Mouse (Mus musculus): ENCODE data around the gene Gp1bb. TPM values are rescaled to one million over a fixed set of nuclear protein-coding genes. Genes with fewer than 3 reads are reported as not detected.
A peak's percentile ranks its signal among the peaks of the same experiment; 100 is the strongest.

Gene Gp1bb
- total RNA-seq, 4 experiments from 2014 or later = 0.28 to 1.9 (median 0.36) TPM

DNA sequence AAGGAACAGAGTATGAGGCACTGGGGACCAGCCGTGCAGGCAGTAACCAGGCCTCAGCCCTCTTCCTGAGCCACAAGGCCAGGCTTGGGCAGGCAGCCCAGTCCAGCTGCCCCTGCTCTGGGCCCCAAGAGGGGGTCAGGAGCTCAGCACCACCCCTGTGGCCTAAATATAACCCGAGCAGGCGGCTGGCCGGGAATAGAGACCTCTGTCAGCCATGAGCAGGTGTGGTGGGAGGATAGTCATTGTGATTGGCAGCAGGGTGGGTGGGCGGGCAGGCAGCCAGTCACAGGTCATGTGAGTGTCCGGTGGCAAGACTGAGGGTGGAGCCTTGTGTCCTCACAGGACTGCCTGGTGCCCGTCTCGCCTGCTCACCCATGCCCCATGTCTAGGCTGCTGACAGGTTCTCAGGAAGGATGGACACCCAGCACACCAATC is 17.9 kb downstream of the Gp1bb start:
- DNase-seq (ENCODE audit: low spot score) = peak; percentile 54

DNA sequence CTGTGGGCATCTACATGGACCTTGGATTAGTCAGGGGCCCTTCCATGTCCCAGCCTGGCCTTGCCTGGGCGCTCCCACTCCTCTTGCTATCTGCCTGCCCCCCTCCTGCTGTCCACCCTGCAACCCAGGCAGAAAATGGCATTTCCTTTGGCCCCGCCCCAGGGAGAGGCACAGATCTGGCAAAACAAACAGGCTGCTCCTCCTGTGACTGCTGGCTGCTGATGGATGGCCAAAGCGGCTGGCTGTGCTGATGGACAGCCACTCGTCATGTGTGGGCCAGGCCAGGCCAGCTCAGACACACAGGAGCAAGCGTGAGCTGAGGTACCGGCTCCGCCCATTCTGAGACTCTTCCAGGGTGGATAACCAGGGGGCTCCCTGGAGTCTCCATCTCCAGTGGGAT is 20.8 kb downstream of the Gp1bb start:
- no peak for DNase-seq (ENCODE audit: low spot score)

DNA sequence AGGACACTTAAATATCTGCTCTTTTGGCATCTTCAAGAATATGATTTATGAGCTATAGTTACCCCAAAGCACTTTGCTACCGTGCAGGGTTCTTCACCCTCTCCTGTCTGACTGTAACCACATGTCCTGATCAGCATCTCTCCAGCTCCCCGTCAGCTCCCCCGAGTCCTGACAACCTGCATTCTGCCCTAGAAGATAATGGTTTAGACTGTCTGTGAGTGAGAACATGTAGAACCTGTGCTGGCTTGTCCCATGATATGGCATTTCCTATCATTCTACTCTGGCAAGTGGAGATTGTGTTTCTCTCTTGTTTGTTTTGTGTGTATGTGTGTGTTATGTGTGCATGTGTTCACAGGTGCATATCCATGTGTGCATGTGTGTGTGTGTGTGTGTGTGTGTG is 24.2 kb downstream of the Gp1bb start:
- no peak for DNase-seq (ENCODE audit: low spot score)

DNA sequence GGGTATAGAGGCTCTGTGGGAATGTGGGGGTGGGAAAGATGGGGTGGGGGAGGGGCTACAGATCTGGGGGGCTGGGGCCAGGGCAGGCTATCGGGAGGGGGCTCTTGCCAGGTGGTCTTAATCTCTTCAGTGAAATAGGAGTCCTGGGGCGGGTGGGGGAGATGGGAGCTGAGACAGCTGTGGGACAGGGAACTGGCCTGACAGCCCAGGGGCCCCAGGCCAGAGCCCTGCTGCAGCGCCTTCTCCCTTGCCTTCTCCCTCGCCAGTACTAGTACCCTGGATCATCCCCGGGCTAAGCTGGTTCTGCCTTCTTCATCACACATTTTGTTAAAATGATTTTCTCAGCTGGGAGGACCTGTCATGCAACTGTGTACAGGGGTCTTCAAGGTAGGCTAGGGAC is 25.9 kb downstream of the Gp1bb start:
- no peak for DNase-seq (ENCODE audit: low spot score)

DNA sequence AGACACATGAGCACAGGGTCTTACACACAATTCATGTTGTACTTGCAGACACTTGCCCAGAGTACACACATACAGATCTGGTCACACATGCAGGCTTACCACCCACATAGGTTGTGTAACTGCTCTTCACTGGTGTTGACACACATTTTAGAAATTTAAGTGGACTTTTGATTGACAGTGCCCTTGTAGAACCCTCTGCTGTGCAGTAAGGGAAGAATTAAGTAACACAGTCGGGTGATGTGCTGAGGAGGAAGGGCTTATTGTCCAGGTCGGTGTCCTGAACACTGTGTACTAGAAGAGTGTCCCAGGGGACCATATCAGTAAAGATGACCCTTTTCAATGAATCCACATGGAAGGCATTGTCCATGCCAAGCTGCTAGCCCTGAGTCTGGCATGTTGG is 28.3 kb downstream of the Gp1bb start:
- DNase-seq (ENCODE audit: low spot score) = no peak

DNA sequence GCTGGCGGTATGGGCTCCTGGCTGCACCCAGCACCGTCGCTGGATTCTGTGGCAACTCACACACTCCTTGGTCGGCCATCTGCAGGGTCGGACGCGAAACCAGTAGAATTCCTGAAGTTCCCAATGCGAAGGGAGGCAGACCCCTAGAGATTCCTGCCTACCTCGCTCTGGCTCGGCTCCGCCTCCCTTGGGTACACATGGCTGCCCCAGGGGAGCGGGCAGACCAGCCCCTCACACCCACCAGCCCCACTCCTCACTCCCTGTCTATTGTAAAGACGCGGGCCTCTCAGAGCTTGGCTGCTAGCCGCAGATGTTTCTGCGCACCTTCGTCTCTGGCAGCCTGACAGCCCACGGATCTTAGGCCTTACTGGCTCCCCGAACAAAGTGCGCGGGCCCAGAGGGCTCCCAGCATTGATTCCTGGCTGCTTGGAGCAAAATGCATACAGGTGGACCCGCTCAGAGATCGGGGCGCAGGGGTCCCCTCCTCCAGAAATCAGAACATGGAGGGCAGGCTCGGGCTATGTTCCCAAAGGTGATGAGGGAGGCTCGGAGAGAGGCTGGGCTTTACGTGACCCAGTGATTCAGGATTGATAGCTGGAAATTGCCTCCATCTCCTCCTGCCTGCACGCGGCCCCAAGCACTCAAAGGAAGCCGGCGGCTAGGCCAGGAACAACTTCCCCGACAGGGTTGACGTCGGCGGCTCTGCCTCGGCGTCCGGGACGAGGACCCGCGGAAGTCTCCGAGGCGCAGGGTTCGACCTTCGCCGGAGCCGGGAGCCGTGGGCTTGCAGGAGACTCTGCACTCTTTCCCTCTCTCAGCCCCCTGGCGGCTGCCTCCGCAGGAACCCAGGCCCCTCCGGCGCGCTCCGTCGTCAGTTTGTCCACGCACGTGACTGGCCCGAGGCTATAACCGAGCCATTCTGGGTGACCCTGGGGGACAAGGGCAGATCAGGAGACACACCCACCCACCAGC is 30.9 kb downstream of the Gp1bb start:
- no peak for DNase-seq (ENCODE audit: low spot score)

DNA sequence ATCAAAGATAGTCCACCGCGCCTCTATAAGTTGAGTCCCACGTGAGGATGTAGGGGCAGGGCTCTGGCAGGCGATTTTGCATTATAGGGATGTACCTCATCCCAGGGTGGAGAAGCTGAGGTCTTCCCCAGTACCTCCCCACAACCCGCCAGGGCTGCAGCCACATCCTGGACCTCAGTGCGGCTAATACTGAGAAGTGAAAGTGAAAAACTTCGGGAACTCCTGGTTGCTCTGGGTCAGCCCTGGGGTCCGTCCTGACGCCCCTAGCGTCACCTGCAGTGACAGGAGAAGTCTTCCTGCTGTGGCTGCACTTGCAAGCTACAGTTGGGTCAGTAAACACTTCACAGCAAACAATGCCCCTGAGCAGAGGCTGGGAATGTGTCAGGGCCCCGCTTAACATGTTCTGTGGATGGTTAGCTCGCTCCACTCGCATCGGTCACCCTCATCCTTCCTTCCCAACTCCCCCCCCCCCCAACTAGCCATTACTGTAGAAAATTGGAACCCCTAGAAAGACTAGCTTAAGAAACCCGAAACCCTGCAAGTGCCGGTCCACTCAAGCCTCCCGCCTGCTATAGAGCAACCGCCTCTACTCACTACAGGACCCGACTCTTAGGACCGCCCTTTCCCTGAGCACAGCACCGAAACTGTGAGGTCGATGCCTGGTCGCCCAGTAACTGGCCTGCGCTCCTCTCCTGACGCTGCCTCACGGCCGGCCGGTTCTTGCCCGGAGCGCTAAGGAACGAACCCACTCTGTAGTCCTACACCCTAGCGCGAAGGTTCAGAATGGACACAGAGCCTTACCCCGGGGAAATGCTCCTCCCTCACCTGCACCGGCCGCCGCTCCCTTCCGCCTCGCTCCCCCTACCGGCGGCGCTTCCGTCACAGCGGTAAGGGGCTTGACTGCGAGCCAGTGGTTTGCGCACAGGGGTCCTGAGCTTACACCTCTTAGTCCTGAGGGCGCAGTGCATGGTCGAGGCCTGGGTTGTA is 32.1 kb downstream of the Gp1bb start, which contains the start of gene Tbx1:
Tbx1 (minus strand) TSS at position 868 of the 987 bp plus-strand sequence.
- no peak for DNase-seq (ENCODE audit: low spot score)

DNA sequence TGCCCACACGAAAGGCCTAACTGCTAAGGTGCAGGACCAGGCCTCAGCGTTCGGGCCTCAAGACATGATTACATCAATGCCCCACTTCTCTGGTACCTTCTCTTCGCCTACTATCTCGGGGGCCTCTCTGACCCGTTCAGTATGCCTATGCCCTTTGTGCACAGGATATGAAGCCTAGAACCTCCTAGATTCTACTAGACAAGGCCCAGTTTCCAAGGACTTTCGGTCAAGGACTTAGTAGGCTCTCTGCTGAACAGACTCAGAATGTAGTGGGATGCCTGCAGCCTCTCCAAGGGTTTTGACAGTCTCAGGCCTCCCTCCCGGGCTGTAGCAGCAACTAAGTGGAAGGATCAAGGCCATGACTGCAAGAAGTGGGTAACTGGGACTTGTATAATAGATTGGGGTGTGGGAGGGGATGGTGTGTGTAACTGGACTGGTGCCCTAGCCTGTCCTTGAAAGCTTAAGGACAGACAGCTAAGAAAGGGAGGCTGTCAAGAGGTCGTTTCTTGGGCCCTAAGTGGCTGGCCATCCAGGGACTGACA is 33.1 kb downstream of the Gp1bb start:
- DNase-seq (ENCODE audit: low spot score) = no peak

DNA sequence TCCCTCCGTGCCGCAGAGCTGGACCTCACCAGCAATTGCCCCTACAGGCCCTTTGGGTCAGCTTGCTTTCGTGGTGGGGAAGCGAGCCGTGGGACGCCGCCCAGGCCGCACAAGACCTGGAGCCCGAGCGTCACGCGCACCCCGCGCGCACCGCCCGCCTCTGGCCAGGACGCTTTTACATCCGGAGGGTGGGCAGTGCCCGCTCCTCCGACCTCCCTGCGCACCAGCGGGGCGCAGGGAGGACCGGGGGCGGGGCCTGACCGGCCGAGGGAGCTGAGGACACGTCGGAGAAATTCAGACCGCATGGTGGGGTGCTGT is 33.5 kb downstream of the Gp1bb start:
- no peak for DNase-seq (ENCODE audit: low spot score)

DNA sequence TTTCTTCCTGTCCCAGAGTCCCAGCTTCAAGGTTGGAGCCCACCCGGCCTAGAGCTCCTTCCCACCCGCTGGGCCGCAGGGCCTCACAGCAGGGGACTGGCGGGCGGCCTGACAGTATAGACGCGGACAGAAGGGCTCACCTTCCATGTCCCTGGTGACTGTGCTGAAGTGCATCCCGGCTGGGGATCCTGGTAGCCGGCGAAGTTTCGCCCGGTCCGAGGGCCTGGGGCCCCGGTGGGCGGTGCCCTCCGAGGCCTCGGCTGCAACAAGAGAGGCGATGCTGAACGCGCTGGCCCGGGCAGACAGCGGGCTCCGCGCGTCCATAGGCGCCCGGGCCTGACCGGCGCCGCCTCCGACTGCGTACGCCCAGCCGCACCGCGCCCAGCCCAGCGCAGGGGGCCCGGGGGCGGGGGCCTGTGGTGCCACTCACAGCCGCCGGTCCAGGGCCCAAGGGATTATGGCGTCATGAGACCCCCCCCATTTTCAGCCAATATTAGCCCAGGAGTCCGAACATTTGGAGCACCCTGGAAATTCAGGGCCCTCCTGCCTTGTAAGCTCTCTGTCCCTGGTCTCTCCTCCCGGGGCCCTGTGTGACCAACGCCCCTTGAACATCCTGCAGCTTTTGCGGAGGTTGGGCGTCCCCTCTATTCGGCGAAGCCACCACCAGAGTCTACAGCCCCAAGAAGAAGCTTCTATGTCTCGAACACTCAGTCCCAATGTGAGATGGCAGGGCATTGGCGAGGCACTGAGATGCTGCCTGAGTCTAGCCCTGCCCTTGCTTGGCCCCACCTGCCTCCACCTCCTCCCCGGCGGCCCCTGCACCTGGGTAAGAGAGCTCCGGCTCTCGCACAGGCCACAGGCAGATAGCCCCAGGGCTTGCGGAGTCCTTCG is 34.1 kb downstream of the Gp1bb start:
- DNase-seq (ENCODE audit: low spot score) = no peak

DNA sequence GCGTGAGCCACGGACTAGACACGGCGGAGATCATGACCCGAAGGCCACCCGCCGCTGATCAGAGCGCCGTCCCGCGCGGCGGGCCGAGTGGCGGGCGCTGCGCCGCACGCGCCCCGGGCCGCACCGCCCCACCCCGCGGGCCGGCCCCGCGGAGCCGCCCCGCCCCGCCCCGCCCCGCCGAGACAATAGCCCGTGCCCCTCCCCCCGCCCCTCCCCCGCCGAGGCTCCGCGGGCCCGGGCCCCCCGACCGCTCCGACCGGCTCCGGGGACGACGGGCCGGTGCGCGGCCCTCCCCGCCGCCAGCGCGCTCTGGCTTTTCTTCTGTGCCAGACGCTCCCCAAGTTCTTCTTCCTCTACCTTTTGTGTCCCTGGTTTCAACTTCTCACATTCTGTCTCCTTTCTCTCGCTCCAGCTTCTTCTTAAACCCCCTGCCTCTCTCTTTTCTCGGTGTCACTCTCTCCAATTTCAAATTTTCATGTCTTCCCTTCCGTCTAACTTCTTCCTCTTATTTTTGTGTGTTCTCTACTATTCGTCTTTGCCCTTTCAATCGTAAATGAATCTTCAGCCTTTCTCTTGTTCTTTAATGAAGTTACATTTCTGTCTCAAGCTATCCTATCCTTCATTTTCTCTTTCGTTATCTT is 35.2 kb downstream of the Gp1bb start:
- no peak for DNase-seq (ENCODE audit: low spot score)

DNA sequence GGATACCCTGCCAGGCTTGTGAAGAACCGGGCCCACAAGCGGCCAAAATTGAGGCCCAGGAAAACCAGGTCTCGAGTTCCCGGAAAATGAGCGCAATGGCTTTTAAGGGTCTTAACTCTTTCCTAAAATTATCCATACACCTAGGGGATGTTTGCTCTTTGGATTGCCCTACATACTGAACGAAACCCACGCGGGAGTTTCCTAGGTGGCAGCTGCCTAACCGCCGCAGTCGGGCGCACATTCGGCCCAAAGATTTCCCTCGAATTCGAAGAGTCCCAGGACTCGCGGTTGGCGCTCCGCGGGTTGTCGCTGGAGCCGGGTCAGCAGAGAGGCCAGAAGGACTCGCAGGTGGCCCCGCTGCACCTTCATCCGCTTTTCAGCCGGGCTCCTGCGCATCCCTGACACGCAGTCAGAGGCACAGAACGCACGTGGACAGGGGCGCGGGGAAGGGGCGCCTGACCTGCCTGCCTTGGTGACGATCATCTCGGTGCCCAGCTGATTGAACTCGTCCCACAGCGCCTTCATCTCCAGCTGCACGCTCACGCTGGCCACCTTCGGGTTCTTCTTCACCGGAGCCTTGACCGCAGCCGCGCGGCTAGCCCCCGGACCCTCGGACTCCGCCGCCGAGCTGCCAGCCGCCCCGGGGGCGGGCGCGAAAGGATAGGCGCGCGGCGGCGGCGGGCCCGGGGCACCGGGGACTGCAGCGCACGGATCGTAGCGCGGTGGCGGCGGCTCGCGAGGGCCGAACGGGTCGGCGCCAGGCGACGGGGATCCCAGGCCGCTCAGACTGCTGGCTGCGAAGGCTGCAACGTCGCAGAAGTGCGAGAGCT is 35.9 kb downstream of the Gp1bb start:
- no peak for DNase-seq (ENCODE audit: low spot score)

DNA sequence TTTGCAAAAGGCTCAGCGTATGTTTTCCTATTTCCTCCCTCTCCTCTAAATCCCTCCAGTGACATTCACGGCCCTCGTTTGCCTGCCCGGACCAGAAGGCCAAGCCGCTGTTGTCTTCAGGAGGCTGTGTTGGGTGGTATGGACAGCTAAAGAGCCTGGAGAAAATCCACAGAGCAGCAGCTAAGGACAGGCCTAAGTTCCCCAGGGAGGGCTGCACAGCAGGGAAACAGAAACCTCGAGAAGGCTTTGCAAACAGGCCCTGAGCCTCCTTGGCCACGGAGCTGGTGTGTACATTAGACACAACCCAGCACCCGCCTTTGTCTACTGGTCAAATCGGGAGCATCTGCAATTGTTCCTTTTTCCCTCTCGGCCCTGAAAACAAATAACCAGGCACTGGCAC is 36.5 kb downstream of the Gp1bb start:
- DNase-seq (ENCODE audit: low spot score) = no peak

DNA sequence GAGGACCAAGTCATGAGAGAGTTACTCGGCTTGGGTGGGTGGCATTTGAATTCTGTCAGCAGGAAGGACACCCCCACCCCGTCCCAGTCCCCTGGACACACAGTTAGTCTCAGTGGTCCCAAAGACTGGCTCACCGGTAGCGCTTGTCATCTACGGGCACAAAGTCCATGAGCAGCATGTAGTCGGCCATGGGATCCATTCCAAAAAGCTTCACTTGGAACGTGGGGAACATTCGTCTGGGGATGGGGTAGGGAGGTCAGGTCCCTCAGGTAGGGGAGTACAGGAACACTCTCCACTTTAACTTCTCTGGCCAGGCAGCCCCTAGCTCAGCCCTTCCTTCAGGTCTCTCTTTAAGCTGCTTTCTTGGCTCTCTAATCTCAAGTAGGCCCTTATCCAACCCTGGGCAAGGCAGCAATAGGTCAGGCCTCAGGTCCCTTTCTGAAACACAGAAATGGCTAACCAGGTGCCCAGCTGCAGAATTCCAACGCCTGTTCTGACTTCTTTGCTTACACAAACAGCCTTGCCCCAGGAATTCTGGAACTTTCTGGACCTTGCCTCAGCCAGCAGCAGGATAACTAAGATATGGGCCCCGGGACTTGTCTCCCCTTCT is 37.2 kb downstream of the Gp1bb start:
- no peak for DNase-seq (ENCODE audit: low spot score)

DNA sequence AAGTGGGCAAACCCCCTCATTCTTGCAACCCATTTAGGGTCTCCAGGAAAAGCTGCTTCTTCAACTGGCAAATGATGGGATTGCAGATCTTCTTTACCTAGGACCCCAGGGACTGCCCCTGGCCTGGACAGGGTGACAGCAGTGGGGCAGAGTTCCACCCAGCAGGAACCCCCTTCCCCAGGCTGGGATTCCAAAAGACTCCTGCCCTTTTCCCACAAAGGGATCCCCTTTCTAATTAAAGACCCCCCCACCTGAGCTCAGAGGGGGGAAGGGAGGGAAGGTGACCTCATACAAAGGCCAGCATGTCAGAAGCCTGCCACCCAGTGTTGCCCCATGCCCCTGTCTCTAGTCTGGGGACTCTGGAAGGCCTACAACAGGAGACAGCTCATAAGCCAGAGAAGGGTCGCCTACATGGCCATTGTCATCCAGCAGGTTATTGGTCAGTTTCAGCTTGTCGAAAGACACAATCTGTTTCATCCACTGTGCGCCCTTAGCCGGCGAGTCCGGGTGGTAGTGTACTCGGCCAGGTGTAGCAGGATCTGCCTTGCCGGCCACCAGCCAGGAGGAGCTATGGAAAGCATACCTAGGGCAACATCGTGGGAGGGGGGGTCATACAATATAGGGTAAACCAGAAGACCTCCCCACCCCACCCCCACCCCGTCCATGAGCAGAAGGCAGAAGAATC is 38.4 kb downstream of the Gp1bb start:
- DNase-seq (ENCODE audit: low spot score) = no peak

DNA sequence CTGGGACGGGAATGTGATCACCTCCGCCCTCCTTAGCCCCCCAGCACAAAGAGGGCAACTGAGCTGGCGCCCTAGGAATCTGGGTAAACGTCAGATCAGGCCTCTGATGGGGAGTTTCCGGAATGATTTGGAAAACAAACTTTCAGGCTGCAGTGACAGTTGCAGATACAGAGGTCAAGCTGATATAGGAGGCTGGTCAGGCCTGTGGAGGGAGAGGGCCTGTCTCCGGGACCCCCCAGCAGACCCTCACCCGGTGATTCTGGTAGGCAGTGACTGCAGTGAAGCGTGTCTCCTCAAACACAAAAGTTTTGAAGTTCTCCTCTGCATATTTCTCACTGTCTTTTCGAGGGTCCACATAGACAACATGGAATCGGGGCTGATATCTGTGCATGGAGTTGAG is 39.0 kb downstream of the Gp1bb start:
- DNase-seq (ENCODE audit: low spot score) = no peak

DNA sequence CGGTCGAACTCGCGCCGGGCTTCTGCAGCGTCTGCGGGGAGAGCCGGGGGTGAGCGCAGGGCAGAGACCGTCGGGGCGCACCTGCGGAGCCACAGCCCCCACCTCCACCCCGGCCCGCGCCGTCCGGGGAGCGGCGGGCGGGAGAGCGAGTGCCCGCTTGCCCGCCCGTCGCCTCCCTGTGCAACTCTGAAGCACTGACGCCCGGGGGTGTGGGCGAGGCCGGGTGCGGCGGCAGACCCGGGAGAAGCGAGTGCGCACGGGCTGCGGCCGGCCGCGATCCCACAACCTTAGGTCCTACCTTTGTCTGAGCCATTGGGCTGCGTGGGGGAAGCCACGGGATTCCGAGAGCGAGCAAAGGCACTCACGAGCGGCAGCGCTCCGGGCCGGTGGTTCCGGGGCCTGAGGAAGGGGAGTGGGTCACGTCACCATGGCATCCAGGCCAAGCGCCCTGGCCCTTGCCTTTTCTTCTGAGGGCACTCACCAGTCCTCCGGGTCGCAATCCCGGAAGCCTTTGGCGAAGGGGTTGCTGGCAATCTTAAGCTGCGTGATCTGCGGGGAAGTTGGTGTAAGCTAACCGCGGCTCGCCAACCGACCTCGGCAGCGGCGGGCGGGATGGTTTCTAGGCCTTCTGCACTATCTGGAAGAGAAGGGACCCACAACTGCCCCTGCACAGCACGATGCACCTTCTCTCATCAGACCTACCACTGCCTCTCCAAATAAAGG is 39.6 kb downstream of the Gp1bb start:
- no peak for DNase-seq (ENCODE audit: low spot score)

DNA sequence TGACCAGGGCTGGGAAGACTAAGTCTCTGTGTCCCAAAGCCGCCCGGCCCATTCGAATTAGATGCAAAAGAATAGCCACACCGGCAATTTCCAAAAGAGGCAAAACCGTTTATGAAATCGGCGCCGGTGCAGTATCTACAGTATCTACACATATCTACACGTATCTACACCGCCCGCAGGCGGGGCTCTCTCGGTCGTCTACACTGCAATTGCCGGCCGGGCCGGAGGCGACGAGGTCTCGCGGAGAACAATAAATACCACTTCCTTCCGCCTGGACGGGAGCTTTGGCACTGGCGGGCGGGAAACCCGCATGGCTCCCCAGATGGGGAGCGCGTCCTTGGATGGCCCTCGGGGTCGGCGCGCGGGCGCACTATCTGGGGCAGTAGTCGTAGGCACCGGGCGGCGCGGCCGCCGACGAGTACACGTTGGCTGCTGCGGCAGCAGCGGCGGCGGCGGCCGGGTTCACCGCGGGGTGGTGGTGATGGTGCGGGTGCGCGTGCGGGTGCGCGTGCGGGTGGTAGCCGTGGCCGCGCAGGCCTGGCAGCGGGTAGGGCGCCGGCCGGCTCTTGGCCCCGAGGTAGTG is 40.5 kb downstream of the Gp1bb start:
- no peak for DNase-seq (ENCODE audit: low spot score)
